ENCODE assay signal across 20 mouse cellular contexts in the genomic region with DNA sequence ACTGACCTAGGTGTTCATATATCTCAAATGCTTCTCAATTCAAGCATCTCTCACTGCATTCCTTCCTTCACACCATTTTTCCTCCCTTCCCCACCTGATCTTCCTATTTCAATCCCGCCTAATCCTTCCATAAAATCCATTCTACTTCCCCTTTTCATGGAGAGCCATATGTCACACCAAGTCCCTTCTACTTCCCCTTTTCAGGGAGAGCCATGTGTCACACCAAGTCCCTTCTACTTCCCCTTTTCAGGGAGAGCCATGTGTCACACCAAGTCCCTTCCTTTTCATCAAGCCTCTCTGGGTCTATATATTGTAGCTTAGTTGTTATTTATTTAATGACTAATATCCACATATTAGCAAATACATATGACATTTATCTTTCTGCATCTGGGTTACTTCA.
DNase-seq lines count a peak whose midpoint lies in the region; ATAC-seq and TF ChIP-seq lines count a peak whose summit lies in the region.
"Had no signal": no experiment of that assay in that cellular context is flagged by ENCODE, and none has a peak within 500 bp of the region (broad histone marks: within the 10 kb centered on the region; RNA-seq: fewer than 3 reads in every experiment).

No protein-coding gene starts in this region.

- ATAC-seq in hematopoietic stem cell, adult 5-6 weeks (replicated peaks in 1 of 2; ENCODE audit: insufficient read depth in 1 of 2, low FRiP score in 2 of 2, low TSS enrichment in 1 of 2, low read depth in 1 of 2, poor library complexity in 2 of 2, severe bottlenecking in 2 of 2): peak; percentile 100
- ATAC-seq in midbrain, embryonic 15.5 days (replicated peaks): no peak
- ATAC-seq: midbrain, embryonic 13.5 days had no signal

- WGBS in midbrain, embryonic 15.5 days: 73% methylated on average over 1 of the region's 1 CpGs

- H3K9ac ChIP-seq in midbrain, embryonic 15.5 days: no peak overlapping the region
- H3K9ac ChIP-seq: embryonic facial prominence, embryonic 13.5 days; heart, embryonic 13.5 days; liver, embryonic 14.5 days; midbrain, embryonic 13.5 days had no signal

- H3K4me1 ChIP-seq in midbrain, embryonic 15.5 days: no peaks in the 10 kb centered on the region
- H3K4me1 ChIP-seq: embryonic facial prominence, embryonic 13.5 days; heart, embryonic 13.5 days; hindbrain, embryonic 10.5 days; midbrain, embryonic 13.5 days had no signal

- H3K4me3 ChIP-seq in midbrain, embryonic 15.5 days: no peak overlapping the region
- H3K4me3 ChIP-seq in left cerebral cortex, adult 2 months: no peak overlapping the region
- H3K4me3 ChIP-seq: embryonic facial prominence, embryonic 13.5 days; heart, embryonic 13.5 days; hindbrain, embryonic 10.5 days; midbrain, embryonic 13.5 days had no signal

- H3K9me3 ChIP-seq in midbrain, embryonic 15.5 days: no peaks in the 10 kb centered on the region
- H3K9me3 ChIP-seq: embryonic facial prominence, embryonic 13.5 days; heart, embryonic 13.5 days; hindbrain, embryonic 10.5 days; midbrain, embryonic 13.5 days had no signal

- H3K27ac ChIP-seq in midbrain, embryonic 15.5 days: no peak overlapping the region
- no peak overlapping the region for H3K27ac ChIP-seq in left cerebral cortex, adult 2 months
- H3K27ac ChIP-seq: embryonic facial prominence, embryonic 13.5 days; heart, embryonic 13.5 days; hindbrain, embryonic 10.5 days; liver, embryonic 14.5 days; midbrain, embryonic 13.5 days had no signal

- no peaks in the 10 kb centered on the region for H3K27me3 ChIP-seq in midbrain, embryonic 15.5 days (replicated peaks)
- H3K27me3 ChIP-seq: embryonic facial prominence, embryonic 13.5 days; heart, embryonic 13.5 days; midbrain, embryonic 13.5 days had no signal

- H3K36me3 ChIP-seq in midbrain, embryonic 15.5 days (replicated peaks): no peaks in the 10 kb centered on the region
- H3K36me3 ChIP-seq: embryonic facial prominence, embryonic 13.5 days; heart, embryonic 13.5 days; hindbrain, embryonic 10.5 days; midbrain, embryonic 13.5 days had no signal

- intact Hi-C loops in heart, postnatal 36 days (cut with DNase I): no loop called here
- intact Hi-C loops in left cerebral cortex, adult 2 months (cut with DNase I): no loop called here

- H3K4me2 ChIP-seq in midbrain, embryonic 15.5 days: no peak overlapping the region
- H3K4me2 ChIP-seq: embryonic facial prominence, embryonic 13.5 days; heart, embryonic 13.5 days; midbrain, embryonic 13.5 days had no signal

- peak; percentile 12 for DNase-seq in heart, adult 8-10 months (ENCODE audit: low spot score)
- DNase-seq in heart, postnatal 36 days: no peak
- DNase-seq in lung, postnatal 25 days (ENCODE audit: low spot score): peak; percentile 15
- no peak for DNase-seq in lung, postnatal 10 days
- no peak for DNase-seq in ovary, postnatal 10 days (ENCODE audit: low spot score)
- DNase-seq in left cerebral cortex, adult 2 months (ENCODE audit: extremely low spot score in 1 of 2, low spot score in 2 of 2): no peak
- DNase-seq: adrenal gland, postnatal 36 days; cerebellum, adult 8-10 months; kidney, adult 8-10 months; layer of hippocampus, postnatal 36 days; left cerebral cortex, postnatal 4 days; lung, postnatal 14 days; right cerebral cortex, adult 18-20 months had no signal

- no peak for TF ChIP-seq CTCF in left cerebral cortex, adult 2 months (IDR thresholded peaks at IDR 0.05)

Comparison
In these comparisons a context has a peak if more than half of its experiments do, and no peak if none do; other contexts are left out.
1. DNase-seq: peak in heart, adult 8-10 months (single experiment) and lung, postnatal 25 days (single experiment); none in heart, postnatal 36 days (0 of 2), lung, postnatal 10 days (single experiment), ovary, postnatal 10 days (single experiment) and left cerebral cortex, adult 2 months (0 of 2).